Mouse (Mus musculus) heart, postnatal 25 days (tissue): ENCODE measurements around the gene Cacna2d3. TPM values are rescaled to one million over a fixed set of nuclear protein-coding genes. Genes with fewer than 3 reads are reported as not detected.

Source experiments
- DNase-seq: peaks from one replicate; pipeline ENCODE4 v3.0.0; 2022; ENCODE audit warnings: low spot score
- intact Hi-C: fragments of 180-260 bp; cut with DNase I; formaldehyde crosslinking; loops from one replicate; pipeline ENCODE4 v1.15.1; 2025
- total RNA-seq, 2 experiments: library from RNA; stranded (reverse); gene quantifications; 2 replicates each; pipeline ENCODE4 v1.2.3; 2021

The Cacna2d3 gene
- total RNA-seq, 2 experiments from 2014 or later = 0.31 to 0.60 TPM

GRCm38 (mm10) chr14:29405125-29405877, 316.4 kb downstream of the Cacna2d3 start:
- intact Hi-C loops = no loop called here
- no peak for DNase-seq

- intact Hi-C loops = no loop called here
- DNase-seq = no peak
Measured at GRCm38 (mm10) chr14:29403849-29404808, 317.5 kb downstream of the Cacna2d3 start.

- intact Hi-C loops = no loop called here
- DNase-seq = no peak
Measured at GRCm38 (mm10) chr14:29402471-29402870, 319.2 kb downstream of the Cacna2d3 start.

GRCm38 (mm10) chr14:29393786-29394185, 327.9 kb downstream of the Cacna2d3 start:
- intact Hi-C loops = no loop called here
- no peak for DNase-seq

- intact Hi-C loops = no loop called here
- DNase-seq = no peak
Measured at GRCm38 (mm10) chr14:29392851-29393250, 328.8 kb downstream of the Cacna2d3 start.

GRCm38 (mm10) chr14:29391489-29391888, 330.2 kb downstream of the Cacna2d3 start:
- DNase-seq = no peak
- intact Hi-C loops = no loop called here

- intact Hi-C loops = no loop called here
Measured at GRCm38 (mm10) chr14:29387761-29388160, 333.9 kb downstream of the Cacna2d3 start.

GRCm38 (mm10) chr14:29385500-29385899, 336.2 kb downstream of the Cacna2d3 start:
- DNase-seq = no peak
- intact Hi-C loops = no loop called here

More at GRCm38 (mm10) chr14:29387761-29388160, 333.9 kb downstream of the Cacna2d3 start:
- no peak for DNase-seq

GRCm38 (mm10) chr14:29382786-29383185, 338.9 kb downstream of the Cacna2d3 start:
- no peak for DNase-seq
- intact Hi-C loops = no loop called here

GRCm38 (mm10) chr14:29366911-29367310, 354.8 kb downstream of the Cacna2d3 start:
- intact Hi-C loops = no loop called here
- DNase-seq = no peak

GRCm38 (mm10) chr14:29362448-29362847, 359.2 kb downstream of the Cacna2d3 start:
- no peak for DNase-seq
- intact Hi-C loops = no loop called here

GRCm38 (mm10) chr14:29350627-29351026, 371.0 kb downstream of the Cacna2d3 start:
- intact Hi-C loops = no loop called here
- DNase-seq = no peak

- intact Hi-C loops = no loop called here
Measured at GRCm38 (mm10) chr14:29341581-29341980, 380.1 kb downstream of the Cacna2d3 start.

GRCm38 (mm10) chr14:29340728-29341127, 380.9 kb downstream of the Cacna2d3 start:
- intact Hi-C loops = no loop called here
- no peak for DNase-seq

More at GRCm38 (mm10) chr14:29341581-29341980, 380.1 kb downstream of the Cacna2d3 start:
- DNase-seq = no peak

- DNase-seq = no peak
- intact Hi-C loops = no loop called here
Measured at GRCm38 (mm10) chr14:29334897-29335296, 386.8 kb downstream of the Cacna2d3 start.

- intact Hi-C loops = no loop called here
Measured at GRCm38 (mm10) chr14:29334216-29334615, 387.4 kb downstream of the Cacna2d3 start.

GRCm38 (mm10) chr14:29324430-29324782, 397.3 kb downstream of the Cacna2d3 start:
- DNase-seq = no peak
- intact Hi-C loops = no loop called here

More at GRCm38 (mm10) chr14:29334216-29334615, 387.4 kb downstream of the Cacna2d3 start:
- no peak for DNase-seq

- intact Hi-C loops = no loop called here
Measured at GRCm38 (mm10) chr14:29323718-29324429, 397.8 kb downstream of the Cacna2d3 start.

GRCm38 (mm10) chr14:29313431-29313830, 408.2 kb downstream of the Cacna2d3 start:
- intact Hi-C loops = no loop called here

More at GRCm38 (mm10) chr14:29323718-29324429, 397.8 kb downstream of the Cacna2d3 start:
- DNase-seq = no peak

GRCm38 (mm10) chr14:29305623-29306022, 416.0 kb downstream of the Cacna2d3 start:
- intact Hi-C loops = no loop called here
- DNase-seq = no peak

More at GRCm38 (mm10) chr14:29313431-29313830, 408.2 kb downstream of the Cacna2d3 start:
- DNase-seq = no peak
